Mouse (Mus musculus): ENCODE data around the gene Pot1a. TPM values are rescaled to one million over a fixed set of nuclear protein-coding genes. Genes with fewer than 3 reads are reported as not detected.

Pot1a gene
- total and polyA plus RNA-seq, 3 experiments: 5.0 to 8.3 (median 8.3) TPM

GRCm38 (mm10) chr6:25710601-25711000 is 98.4 kb downstream of the Pot1a start:
- no peak for TF ChIP-seq CTCF (IDR thresholded peaks at IDR 0.05)
- no peak for TF ChIP-seq POLR2A (IDR thresholded peaks at IDR 0.05; ENCODE audit: insufficient read depth, low read depth, low read length)
- TF ChIP-seq EP300 (IDR thresholded peaks at IDR 0.05; ENCODE audit: insufficient read depth, low read depth, low read length): no peak
- H3K4me1 ChIP-seq (ENCODE audit: control insufficient read depth, insufficient read depth, low read length): no peaks in the 10 kb centered on the region
- no peaks in the 10 kb centered on the region for H3K36me3 ChIP-seq (ENCODE audit: control insufficient read depth, insufficient read depth, low read length)
- H3K27me3 ChIP-seq (ENCODE audit: control insufficient read depth, insufficient read depth, low read length): no peaks in the 10 kb centered on the region
- WGBS: 16% methylated on average over 2 of the region's 2 CpGs
- no peak overlapping the region for H3K9ac ChIP-seq (ENCODE audit: low read depth, low read length)
- H3K4me3 ChIP-seq: no peak overlapping the region
- H3K79me2 ChIP-seq (replicated peaks; ENCODE audit: control insufficient read depth, insufficient read depth, low read length): no peaks in the 10 kb centered on the region
- intact Hi-C loops (cut with DNase I): no loop called here
- DNase-seq: no peak
- no peak overlapping the region for H3K27ac ChIP-seq

- 45% methylated on average over 6 of the region's 6 CpGs for WGBS
- no peak overlapping the region for H3K9ac ChIP-seq (ENCODE audit: low read depth, low read length)
- no peaks in the 10 kb centered on the region for H3K79me2 ChIP-seq (replicated peaks; ENCODE audit: control insufficient read depth, insufficient read depth, low read length)
- intact Hi-C loops (cut with DNase I): no loop called here
- TF ChIP-seq CTCF (IDR thresholded peaks at IDR 0.05) (peak; percentile 69), POLR2A (IDR thresholded peaks at IDR 0.05; ENCODE audit: insufficient read depth, low read depth, low read length) (no peak), EP300 (IDR thresholded peaks at IDR 0.05; ENCODE audit: insufficient read depth, low read depth, low read length) (no peak)
- H3K27ac ChIP-seq: no peak overlapping the region
- no peaks in the 10 kb centered on the region for H3K27me3 ChIP-seq (ENCODE audit: control insufficient read depth, insufficient read depth, low read length)
- no peak overlapping the region for H3K4me3 ChIP-seq
- H3K36me3 ChIP-seq (ENCODE audit: control insufficient read depth, insufficient read depth, low read length): no peaks in the 10 kb centered on the region
- no peaks in the 10 kb centered on the region for H3K4me1 ChIP-seq (ENCODE audit: control insufficient read depth, insufficient read depth, low read length)
- peak in 1 of 2 experiments; percentile 17 for DNase-seq
These were observed 99.7 kb downstream of the Pot1a start for GRCm38 (mm10) chr6:25709250-25709895.

GRCm38 (mm10) chr6:25699956-25700355 is 109.1 kb downstream of the Pot1a start:
- TF ChIP-seq POLR2A (IDR thresholded peaks at IDR 0.05; ENCODE audit: insufficient read depth, low read depth, low read length) (no peak), EP300 (IDR thresholded peaks at IDR 0.05; ENCODE audit: insufficient read depth, low read depth, low read length) (no peak), CTCF (IDR thresholded peaks at IDR 0.05) (no peak)
- H3K4me3 ChIP-seq: no peak overlapping the region
- H3K27ac ChIP-seq: no peak overlapping the region
- no peaks in the 10 kb centered on the region for H3K36me3 ChIP-seq (ENCODE audit: control insufficient read depth, insufficient read depth, low read length)
- no peaks in the 10 kb centered on the region for H3K4me1 ChIP-seq (ENCODE audit: control insufficient read depth, insufficient read depth, low read length)
- intact Hi-C loops (cut with DNase I): no loop called here
- H3K27me3 ChIP-seq (ENCODE audit: control insufficient read depth, insufficient read depth, low read length): no peaks in the 10 kb centered on the region
- 17% methylated on average over 2 of the region's 2 CpGs for WGBS
- no peaks in the 10 kb centered on the region for H3K79me2 ChIP-seq (replicated peaks; ENCODE audit: control insufficient read depth, insufficient read depth, low read length)
- H3K9ac ChIP-seq (ENCODE audit: low read depth, low read length): no peak overlapping the region
- no peak for DNase-seq

Other genes starting within 250 kb of the Pot1a start
- gene Gpr37, start 118.5 kb downstream of the Pot1a start, total RNA-seq (2021): not detected
- 0.03 and 0.10 TPM in 2 replicates for gene Gpr37, start 118.5 kb downstream of the Pot1a start, polyA plus RNA-seq (2012; rRNA removed)